Mouse (Mus musculus) lung, adult 2 months (tissue): Measurements from ENCODE around the gene Gm49380.

Experiments used
- CTCF ChIP-seq: fragments of 200-500 bp; IDR thresholded peaks from 2 replicates; pipeline ENCODE4 v1.5.1; 2011; ENCODE audit warnings: mild to moderate bottlenecking, low read length, control low read depth; ENCODE audit not compliant: insufficient read depth
- POLR2A ChIP-seq: fragments of 200-500 bp; IDR thresholded peaks from 2 replicates; pipeline ENCODE4 v1.6.1; 2011; ENCODE audit warnings: low read depth, mild to moderate bottlenecking, control low read depth, low read length, borderline replicate concordance; ENCODE audit errors: extremely low read depth

DNA sequence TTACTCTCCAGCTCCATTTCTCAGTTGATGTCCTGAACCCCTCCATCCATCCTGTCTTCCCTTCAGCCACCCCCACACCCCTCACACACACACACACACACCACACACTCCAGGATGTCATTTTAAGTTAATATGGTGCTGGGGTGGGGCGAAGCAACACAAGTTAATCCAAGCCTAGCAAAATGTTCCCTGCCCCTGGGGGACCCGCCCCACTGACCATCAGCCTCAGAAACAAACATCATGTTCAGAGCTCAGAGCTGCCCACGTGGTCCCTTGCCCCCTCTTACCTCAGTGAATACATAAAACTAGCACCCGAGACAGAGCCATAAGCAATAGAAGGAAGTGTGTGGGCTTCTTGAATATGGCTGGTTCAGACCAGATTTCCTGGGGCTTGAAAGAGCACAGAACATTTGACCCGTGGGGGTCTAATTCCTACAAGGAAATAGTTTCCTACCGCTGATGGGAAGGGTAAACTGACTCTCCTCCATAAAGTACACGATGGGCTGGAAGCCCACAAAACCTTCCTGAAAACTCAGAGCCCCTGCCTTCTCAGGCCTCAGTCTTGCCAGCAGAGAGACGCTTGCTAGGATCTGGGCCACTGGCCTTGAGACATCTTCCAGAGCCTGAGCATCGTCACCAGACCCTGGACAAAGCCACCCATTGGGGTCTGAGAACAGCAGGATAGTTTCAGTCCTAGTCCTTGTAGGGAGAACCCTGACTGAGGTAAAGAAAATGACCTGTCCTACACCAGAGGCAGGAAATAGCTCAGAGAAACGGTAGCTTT, 33.1 kb downstream of the Gm49380 start:
- TF ChIP-seq CTCF (no peak), POLR2A (no peak)
